Comparison of ENCODE assay signal across 7 mouse cellular contexts in the genomic region with DNA sequence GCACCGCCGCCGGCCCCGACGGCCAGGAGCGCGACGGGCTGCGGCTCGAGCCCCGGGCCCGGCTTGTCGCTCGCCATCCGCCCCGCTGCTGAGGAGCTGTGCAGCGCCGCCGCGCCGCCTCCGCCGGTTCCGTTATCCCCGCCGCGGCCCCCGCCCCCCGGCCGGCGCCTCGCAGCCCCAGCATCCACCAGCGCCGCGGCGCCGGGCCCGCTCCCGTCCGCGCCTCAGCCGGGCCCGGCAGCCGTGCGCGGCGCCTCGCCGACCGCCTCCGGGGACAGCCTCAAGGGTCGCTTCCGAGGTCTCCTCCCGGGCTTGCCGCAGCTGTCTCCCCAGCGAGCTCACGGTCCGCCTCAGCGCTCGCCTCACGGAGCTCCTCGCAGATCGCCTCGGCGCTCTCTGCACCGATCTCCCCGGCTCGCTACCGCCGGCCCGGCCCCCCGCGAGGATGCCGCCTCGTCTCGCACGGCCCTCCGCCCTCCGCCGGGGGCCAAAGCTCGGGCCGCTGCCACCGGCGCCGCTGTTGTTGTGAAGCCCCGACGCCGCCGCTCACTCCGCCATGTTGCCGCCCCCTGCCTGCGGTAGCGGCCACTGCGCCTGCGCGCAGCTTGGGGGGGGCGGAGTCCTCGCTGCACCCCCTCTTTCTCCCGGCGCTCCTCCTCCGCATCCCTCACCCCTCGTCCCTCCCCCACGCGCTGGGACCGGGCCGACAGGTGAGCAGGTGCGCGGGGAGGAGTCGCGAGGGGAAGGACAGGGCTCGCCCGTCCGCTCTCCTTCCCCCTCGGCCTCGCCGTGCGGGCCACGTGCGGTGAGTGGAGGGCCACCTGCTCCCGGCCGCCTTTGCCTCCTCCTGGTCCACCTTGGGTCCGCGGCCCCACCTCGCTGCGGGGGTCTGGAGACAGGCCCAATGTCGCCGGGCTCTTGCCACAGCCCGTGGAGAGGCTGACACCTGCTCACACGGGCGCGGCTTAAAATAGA. TPM values are rescaled to one million over a fixed set of nuclear protein-coding genes. Genes with fewer than 3 reads are reported as not detected.
A peak's percentile ranks its signal among the peaks of the same experiment; 100 is the strongest.
DNase-seq lines count a peak whose midpoint lies in the region; ATAC-seq and TF ChIP-seq lines count a peak whose summit lies in the region.

Gene Nbea (minus strand): TSS at position 543 of the 975 bp plus-strand sequence.

- 0 out of 2 replicates have a peak, but pooled peaks have one; percentile 3 for TF ChIP-seq CTCF in kidney, adult 2 months (conservative IDR thresholded peaks at IDR 0.05; ENCODE audit: insufficient read depth, insufficient read length, low read depth, low read length)

- H3K36me3 ChIP-seq in embryonic facial prominence, embryonic 12.5 days = no peaks in the 10 kb centered on the region
- no peaks in the 10 kb centered on the region for H3K36me3 ChIP-seq in kidney, adult 2 months (ENCODE audit: control insufficient read depth, insufficient read depth, low read length)
- H3K36me3 ChIP-seq in midbrain, embryonic 13.5 days = no peaks in the 10 kb centered on the region

- WGBS in embryonic facial prominence, embryonic 12.5 days = 1% methylated on average over 106 of the region's 131 CpGs
- WGBS in kidney, adult 2 months = 2% methylated on average over 129 of the region's 131 CpGs
- WGBS in midbrain, embryonic 13.5 days = under 1% methylated on average over 116 of the region's 131 CpGs

- peak within 1 kb of the TSS; percentile 91 for H3K27ac ChIP-seq in embryonic facial prominence, embryonic 12.5 days
- H3K27ac ChIP-seq in kidney, adult 2 months (ENCODE audit: insufficient read depth, low read depth, low read length) = peak within 1 kb of the TSS; percentile 22; the same call in 1 of the 2 replicates
- peak within 1 kb of the TSS; percentile 99 for H3K27ac ChIP-seq in midbrain, embryonic 13.5 days

- peak within 1 kb of the TSS; percentile 89 for H3K4me2 ChIP-seq in embryonic facial prominence, embryonic 12.5 days (replicated peaks)
- H3K4me2 ChIP-seq in midbrain, embryonic 13.5 days (replicated peaks) = peak within 1 kb of the TSS; percentile 72

- TF ChIP-seq POLR2A in kidney, adult 2 months (IDR thresholded peaks at IDR 0.05; ENCODE audit: low read depth, low read length) = no peak

- peak within 1 kb of the TSS; percentile 93 for H3K9ac ChIP-seq in embryonic facial prominence, embryonic 12.5 days
- H3K9ac ChIP-seq in midbrain, embryonic 13.5 days (replicated peaks) = peak within 1 kb of the TSS; percentile 99

- intact Hi-C loops in left cerebral cortex, postnatal 4 days (cut with DNase I) = loop anchor here (10.0 kb wide), 1 partner anchor 171 kb away; no protein-coding TSS in a partner anchor

- peak within 1 kb of the TSS; percentile 90 for H3K4me3 ChIP-seq in embryonic facial prominence, embryonic 12.5 days
- peak within 1 kb of the TSS; percentile 97 for H3K4me3 ChIP-seq in kidney, adult 2 months (ENCODE audit: insufficient read depth, low read depth, low read length)
- H3K4me3 ChIP-seq in midbrain, embryonic 13.5 days (replicated peaks) = peak within 1 kb of the TSS; percentile 96

- ATAC-seq in embryonic facial prominence, embryonic 12.5 days (ENCODE audit: insufficient number of reproducible peaks, insufficient read depth, low FRiP score, low TSS enrichment) = peak; percentile 77
- peak; percentile 85 for ATAC-seq in midbrain, embryonic 13.5 days

- no peaks in the 10 kb centered on the region for H3K27me3 ChIP-seq in embryonic facial prominence, embryonic 12.5 days
- H3K27me3 ChIP-seq in kidney, adult 2 months (replicated peaks; ENCODE audit: control insufficient read depth, insufficient read depth, low read length) = no peaks in the 10 kb centered on the region
- H3K27me3 ChIP-seq in midbrain, embryonic 13.5 days = no peaks in the 10 kb centered on the region

- H3K4me1 ChIP-seq in embryonic facial prominence, embryonic 12.5 days = peaks cover 13% of the 10 kb centered on the region; the same call in 1 of the 2 replicates
- peaks cover 4% of the 10 kb centered on the region; the same call in 1 of the 2 replicates for H3K4me1 ChIP-seq in kidney, adult 2 months (ENCODE audit: control insufficient read depth, insufficient read depth, low read length)
- peaks cover 9% of the 10 kb centered on the region for H3K4me1 ChIP-seq in midbrain, embryonic 13.5 days (replicated peaks)

- DNase-seq in brain, adult 2 months (ENCODE audit: low read depth, low spot score) = peak; percentile 94
- DNase-seq in heart, adult 18-20 months = peak; percentile 86 to 88
- DNase-seq in kidney, adult 2 months = peak; percentile 88
- peak; percentile 92 for DNase-seq in left cerebral cortex, postnatal 4 days
- peak; percentile 2 for DNase-seq in spleen, postnatal 36 days (ENCODE audit: low spot score in 2 of 2)

- H3K9me3 ChIP-seq in embryonic facial prominence, embryonic 12.5 days = no peaks in the 10 kb centered on the region
- H3K9me3 ChIP-seq in midbrain, embryonic 13.5 days = no peaks in the 10 kb centered on the region

RNA-seq across cellular contexts. Expression of gene Nbea, which starts in this region (rescaled TPM):
- polyA plus RNA-seq in embryonic facial prominence, embryonic 12.5 days (2016; fragmentation: Nextera tagmentation; extraction: Ambion mirVana) = 24.2 TPM in 2 replicates
- total RNA-seq in heart, adult 18-20 months (2021) = 10 to 100 TPM; 11.8 to 14.2 TPM
- 7.7 and 8.2 TPM in 2 replicates for polyA plus RNA-seq in kidney, adult 2 months (2012; rRNA removed)
- total RNA-seq in left cerebral cortex, postnatal 4 days (2021) = 100 to 1,000 TPM; 277 to 281 TPM
- polyA plus RNA-seq in midbrain, embryonic 13.5 days (2015; fragmentation: Nextera tagmentation; extraction: Ambion mirVana) = 53.0 and 56.8 TPM in 2 replicates

Comparison
In these comparisons a context has a peak if more than half of its experiments do, and no peak if none do; other contexts are left out.
1. Peak in every context shown above with its lines: DNase-seq, ATAC-seq, H3K4me3 ChIP-seq and H3K27ac ChIP-seq.
2. RNA of gene Nbea (total RNA-seq): 277 to 281 TPM in left cerebral cortex, postnatal 4 days; 11.8 to 14.2 TPM in heart, adult 18-20 months; every median in the first group is over 10 times any median in the second.
3. DNase-seq: peak in every context shown above with its lines; median percentile 94 in brain, adult 2 months; 92 in left cerebral cortex, postnatal 4 days; 88 in kidney, adult 2 months; 87 in heart, adult 18-20 months; 2 in spleen, postnatal 36 days.
4. H3K27ac ChIP-seq: peak in every context shown above with its lines; median percentile 99 in midbrain, embryonic 13.5 days; 91 in embryonic facial prominence, embryonic 12.5 days; 22 in kidney, adult 2 months.